Mouse (Mus musculus): ENCODE results near the gene Zfp791.
A peak's percentile ranks its signal among the peaks of the same experiment; 100 is the strongest.
"Not testable (repeated sequence)": the region's sequence is repeated elsewhere in the genome, so short reads cannot be mapped to it uniquely, and the experiment has no call there.

Zfp791 gene

DNA sequence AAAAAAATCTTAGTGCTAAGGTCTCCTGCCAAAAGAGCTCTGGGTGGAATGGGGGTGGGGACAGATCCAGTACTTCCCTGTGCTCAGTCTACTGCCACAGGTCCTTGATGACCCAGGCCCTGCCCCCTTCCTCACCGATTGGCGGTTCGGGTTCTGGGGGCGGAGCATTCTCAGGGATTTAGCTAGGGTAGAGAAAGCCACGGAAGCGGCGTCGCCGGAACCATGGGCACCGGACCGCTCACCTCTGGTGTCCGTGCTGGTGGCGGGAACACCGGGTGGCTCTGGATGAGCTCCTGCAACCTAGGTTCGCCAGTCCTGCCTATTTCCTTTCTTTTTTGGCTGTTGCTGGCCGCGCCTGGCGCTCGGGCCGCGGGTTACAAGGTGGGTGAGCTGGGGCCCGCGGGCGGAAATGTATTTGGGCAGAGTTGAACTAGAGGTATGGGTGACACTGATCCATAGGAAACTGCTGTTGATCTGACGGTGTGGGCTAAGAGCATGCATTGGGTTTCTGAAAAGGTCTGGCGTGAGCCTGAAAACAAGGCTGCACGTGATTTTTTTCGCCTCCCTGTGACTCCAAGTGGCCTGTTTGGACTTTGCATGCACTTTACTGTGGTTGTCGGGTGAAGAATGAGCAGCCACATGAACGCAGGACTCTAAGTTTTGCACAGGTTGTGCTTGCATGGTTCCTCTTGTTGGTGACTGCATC is 39.6 kb downstream of the Zfp791 start, which contains the start of gene Man2b1:
Gene Man2b1 (plus strand): TSS at position 163 of the 706 bp plus-strand sequence.
- DNase-seq (ENCODE audit: low read depth in 2 of 2, low spot score in 2 of 2), result peak; percentile 68 to 76

DNA sequence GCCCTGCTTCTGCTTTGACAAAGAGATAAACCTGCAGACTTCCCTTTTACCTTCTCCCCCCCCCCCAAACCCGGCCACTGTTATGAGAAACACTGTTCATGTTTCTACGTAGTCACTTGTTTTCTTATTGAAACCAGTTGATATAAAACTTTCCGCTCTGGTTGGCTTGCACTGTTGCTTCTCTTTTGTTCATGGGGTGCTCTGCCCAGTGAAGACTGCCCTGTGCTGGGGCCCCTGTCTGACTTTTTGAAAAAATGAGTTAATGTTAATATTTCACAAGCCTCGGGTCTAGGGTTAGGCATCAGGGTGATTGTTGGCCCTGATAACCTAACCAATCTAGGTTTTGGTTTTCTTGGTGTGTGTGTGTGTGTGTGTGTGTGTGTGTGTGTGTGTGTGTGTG is 40.7 kb downstream of the Zfp791 start:
- not testable (repeated sequence) for DNase-seq (ENCODE audit: low read depth in 2 of 2, low spot score in 2 of 2)

DNA sequence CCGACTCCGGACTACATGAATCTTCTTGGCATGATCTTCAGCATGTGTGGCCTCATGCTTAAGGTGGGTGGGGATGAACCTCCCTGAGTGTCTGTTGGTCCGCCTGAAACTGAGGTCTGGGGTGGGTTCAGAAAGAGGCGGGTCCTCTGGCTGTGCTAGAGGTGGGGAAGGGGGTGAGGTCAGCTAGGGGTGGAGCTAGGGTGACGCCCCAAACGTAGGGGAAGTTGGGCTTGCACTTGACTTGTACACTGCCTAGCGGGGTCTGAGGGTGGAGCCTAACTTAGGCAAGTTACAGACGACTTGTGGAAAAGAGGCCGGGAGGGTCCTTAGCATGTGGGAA is 41.7 kb downstream of the Zfp791 start, which contains the start of gene Wdr83:
Gene Wdr83 (minus strand): TSS at position 91 of the 340 bp plus-strand sequence.
- peak in 1 of 2 experiments; percentile 38 for DNase-seq (ENCODE audit: low read depth in 2 of 2, low spot score in 2 of 2)

DNA sequence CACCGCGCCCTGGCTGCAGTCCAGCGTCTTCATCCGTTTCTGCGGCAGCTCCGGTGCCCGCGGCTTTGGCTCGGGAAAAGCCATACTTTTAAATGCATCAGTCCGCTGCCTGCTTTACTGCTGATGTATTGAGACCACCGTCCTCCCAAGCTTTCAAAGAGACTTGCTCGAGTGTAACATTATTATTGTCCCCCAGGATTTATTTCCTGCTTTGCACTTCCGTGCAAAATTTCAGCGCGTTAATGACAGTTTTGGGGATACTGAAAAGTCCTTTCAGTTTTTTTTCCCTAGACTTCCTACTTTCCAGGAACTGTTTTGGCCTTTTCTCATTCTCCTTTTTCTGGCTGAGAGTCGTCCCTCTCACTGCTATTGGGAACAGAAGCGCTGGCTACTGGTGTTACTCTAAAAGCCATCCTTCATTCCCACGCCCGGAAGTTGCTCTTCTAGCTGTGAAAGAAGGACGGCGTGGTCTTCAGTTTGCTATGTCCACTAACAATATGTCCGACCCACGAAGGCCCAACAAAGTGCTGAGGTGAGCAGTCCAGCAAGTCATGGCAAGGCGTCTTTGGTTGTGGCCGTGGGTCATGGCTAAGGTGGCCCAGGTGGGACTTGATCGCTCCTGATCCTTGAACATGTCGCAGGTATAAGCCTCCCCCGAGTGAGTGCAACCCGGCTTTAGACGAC is 42.2 kb downstream of the Zfp791 start, which contains the start of gene Wdr83os:
Gene Wdr83os (plus strand): TSS at position 209 of the 684 bp plus-strand sequence.
- DNase-seq (ENCODE audit: low read depth in 2 of 2, low spot score in 2 of 2), result peak; percentile 58 to 66

DNA sequence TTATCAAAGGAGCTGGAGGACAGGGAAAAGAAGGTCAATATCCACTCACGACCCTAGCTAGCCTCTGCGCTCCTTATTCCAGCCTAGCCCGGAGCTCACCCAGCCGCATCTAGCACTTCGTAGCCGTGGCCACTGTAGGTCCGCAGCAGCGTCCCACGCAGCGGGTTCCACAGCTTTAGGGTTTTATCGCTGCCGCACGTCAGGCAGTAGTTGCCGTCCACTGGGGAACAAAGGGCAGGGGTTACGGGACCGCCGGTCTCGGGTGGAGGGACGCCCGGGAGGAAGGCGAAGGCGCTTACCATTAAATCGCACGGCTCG is 42.7 kb downstream of the Zfp791 start:
- DNase-seq (ENCODE audit: low read depth in 2 of 2, low spot score in 2 of 2), result no peak

DNA sequence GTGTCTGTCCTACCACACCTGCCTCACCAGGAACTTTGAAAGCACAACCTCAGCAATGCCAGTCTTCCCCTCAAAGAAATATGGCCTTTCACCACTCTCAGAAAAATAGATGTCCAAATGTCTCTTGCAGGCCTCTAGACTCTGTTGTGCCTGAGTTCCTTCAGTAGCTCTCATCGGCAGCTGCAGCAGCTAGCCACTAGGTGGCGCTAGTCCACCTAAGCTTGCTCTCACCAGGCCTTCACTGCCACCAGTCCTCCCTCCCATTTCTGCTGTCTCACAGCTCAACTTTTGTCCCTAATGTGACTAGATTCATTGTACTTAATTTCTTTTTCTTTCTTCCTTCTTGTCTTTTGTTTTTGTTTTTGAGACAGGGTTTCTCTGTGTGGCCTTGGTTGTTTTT is 45.9 kb downstream of the Zfp791 start:
- peak; percentile 66 to 79 for DNase-seq (ENCODE audit: low read depth in 2 of 2, low spot score in 2 of 2)

DNA sequence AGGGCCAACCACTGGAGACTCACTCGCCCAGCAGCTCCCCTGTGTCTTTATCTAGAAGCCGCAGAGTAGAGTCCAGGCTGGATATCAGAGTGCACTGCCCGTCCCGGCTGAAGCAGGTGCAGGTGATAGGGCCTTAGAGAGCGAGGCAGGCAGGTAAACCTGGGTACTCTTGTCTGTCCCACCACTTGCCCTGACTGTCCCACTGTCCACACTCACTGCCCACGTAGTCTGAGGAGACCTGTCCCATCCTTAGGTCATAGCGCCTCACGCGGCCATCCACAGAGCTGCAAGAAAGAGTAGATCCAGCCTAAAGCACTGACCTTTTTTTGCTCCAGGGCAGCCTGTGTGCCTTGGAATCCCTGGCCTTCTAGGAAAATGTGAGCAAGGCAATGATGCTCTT is 46.9 kb downstream of the Zfp791 start:
- no peak for DNase-seq (ENCODE audit: low read depth in 2 of 2, low spot score in 2 of 2)

DNA sequence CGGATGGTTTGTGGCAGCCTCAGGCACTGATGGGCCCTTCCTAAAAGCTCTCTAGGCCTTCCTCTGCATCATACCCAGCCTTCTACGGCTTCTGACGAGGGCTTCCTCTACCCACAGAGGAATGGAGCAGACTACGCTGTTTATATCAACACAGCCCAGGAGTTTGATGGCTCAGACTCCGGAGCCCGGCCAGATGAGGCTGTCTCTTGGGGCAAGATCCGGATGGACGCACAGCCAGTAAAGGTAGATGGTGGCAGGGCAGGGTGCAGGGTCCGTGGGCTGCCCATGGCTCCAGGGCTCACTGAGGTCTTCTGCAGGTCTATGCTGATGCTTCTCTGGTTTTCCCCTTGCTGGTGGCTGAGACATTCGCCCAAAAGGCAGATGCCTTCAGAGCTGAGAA is 48.3 kb downstream of the Zfp791 start:
- no peak for DNase-seq (ENCODE audit: low read depth in 2 of 2, low spot score in 2 of 2)

DNA sequence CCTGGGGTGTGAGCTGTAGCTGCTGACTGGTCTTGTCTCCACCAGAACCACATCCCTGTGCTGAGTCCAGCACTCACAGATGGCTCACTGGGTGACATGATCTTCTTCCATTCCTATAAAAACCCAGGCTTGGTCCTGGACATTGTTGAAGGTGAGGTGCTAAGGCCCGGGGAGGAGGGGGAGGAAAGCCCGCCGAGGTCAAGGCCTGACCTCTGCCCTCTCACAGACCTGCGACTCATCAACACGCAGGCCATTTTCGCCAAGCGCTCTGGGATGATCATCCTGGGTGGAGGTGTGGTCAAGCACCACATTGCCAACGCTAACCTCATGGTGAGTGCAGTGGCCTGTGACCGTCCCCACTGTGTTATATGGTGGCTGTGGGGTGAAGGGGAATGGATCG is 48.7 kb downstream of the Zfp791 start:
- DNase-seq (ENCODE audit: low read depth in 2 of 2, low spot score in 2 of 2), result no peak

DNA sequence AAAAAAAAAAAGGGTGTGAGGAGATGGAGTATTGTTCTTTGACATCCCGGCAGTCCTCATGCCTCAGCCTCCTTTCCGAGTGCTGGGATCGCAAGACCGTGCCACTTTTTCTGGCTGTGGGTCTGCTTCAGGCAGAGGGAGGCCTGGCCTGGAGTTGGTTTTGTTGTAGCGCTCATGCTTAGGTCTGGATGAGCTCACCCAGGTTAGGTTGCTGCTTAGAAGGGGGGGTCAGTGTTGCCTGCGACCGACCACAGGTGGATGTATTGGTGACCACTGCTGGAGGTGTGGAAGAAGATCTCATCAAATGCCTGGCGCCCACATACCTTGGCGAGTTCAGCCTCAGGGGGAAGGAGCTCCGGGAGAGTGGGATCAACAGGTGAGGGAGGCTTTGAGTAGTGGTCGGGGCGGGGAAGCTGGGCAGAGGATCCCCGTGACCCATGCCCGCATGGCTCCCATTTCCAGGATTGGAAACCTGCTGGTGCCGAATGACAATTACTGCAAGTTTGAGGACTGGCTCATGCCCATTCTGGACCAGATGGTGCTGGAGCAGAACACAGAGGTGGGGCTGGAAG is 49.8 kb downstream of the Zfp791 start:
- DNase-seq (ENCODE audit: low read depth in 2 of 2, low spot score in 2 of 2), result no peak

DNA sequence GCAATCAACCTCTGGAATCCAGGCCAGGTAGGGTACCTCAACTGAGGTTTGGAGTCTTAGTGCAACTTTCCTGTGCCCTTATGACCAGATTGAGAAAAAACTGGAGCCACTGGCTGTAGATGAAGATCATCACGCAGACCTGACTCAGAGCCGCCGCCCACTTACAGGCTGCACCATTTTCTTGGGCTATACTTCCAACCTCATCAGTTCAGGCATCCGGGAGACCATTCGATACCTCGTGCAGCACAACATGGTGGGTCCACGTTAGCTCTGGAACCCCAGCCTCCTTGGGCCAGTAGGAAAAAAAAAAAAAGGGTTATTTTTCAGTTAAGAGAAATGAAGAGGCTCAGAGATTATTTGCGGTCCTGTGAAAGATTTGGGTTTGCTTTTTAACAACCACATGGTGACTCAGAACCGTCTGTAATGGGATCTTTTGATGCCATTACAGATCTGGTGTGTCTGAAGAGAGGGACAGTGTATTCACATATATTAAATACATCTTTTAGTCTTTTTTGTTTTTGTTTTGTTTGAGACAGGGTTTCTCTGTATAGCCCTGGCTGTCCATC is 50.4 kb downstream of the Zfp791 start:
- DNase-seq (ENCODE audit: low read depth in 2 of 2, low spot score in 2 of 2), result no peak

DNA sequence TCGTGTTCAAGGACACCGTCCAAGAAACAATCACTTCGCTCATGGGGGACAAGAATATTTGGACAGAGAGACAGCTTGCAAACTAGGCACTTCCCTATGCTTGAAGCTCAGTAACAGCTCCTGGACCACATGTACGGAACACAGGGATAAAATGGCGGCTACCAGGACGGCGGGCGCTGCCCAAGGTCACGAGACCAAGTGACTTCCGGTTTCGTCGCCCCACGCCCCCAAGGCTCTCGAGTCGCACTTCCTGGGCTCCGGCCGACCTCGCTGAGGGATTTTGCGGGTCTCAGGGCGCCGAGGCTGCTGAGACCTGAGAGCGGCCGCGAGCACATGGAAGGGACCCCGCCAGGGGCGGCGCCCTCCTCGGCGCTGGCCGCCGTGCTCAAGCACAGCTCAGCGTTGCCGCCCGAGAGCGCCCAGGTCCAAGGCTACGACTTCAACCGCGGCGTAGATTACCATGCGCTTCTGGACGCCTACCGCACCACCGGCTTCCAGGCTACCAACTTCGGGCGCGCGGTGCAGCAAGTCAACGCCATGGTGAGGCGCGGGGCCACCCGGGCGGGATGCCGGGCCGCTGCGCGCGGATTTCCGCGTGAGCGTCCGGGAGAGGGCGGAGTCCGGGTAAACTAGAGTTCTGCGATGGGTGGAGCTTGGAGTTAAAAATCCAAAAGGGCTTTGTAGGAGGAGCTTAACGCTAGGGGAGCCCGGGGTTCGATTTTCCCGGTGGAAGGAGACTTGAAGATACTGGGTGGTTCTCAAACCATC is 51.2 kb downstream of the Zfp791 start, which contains the start of gene Dhps:
Gene Dhps (plus strand): TSS at position 244 of the 768 bp plus-strand sequence.
- peak; percentile 80 to 87 for DNase-seq (ENCODE audit: low read depth in 2 of 2, low spot score in 2 of 2)

DNA sequence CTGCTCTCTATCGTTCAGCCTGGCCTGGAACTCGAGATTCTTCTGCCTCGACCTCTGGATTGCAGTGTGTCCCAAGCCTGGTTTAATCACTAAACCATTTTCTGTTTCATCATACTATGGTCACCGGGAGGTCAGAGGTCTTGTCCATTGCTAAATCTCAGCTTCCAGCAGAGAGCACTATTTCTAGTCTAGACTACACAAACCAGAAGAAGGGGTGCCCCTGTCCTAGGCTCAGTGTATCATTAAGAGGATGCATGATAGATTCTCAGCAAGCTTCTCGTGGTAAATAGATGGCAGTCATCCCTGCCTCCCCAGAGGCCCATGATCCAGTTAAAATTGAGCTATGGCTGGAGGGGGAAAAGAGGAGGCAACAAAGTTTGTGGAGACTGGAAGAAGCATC is 51.9 kb downstream of the Zfp791 start:
- DNase-seq (ENCODE audit: low read depth in 2 of 2, low spot score in 2 of 2), result no peak

DNA sequence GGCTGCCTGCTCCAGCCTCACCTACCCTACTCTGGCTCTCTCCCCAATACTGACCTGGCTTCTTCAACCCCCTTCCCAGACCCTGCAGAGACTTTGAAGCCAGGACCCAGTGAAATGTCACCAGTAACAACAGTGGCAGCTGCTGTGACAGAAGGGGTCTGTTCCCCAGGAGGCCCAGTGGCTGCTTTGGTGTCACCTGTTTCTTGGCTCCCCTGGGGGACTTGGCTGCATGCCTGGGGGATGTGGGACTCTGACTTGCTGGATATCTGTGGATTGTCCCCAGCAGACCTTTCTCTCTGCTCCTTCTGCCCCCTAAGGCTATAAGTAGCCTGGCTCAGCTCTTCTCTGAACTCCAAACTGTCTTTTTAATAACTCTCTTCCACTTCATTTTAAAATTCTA is 54.9 kb downstream of the Zfp791 start, which contains the start of gene Gm5741:
Gene Gm5741 (minus strand): TSS at position 1 of the 400 bp plus-strand sequence.
- DNase-seq (ENCODE audit: low read depth in 2 of 2, low spot score in 2 of 2), result no peak

DNA sequence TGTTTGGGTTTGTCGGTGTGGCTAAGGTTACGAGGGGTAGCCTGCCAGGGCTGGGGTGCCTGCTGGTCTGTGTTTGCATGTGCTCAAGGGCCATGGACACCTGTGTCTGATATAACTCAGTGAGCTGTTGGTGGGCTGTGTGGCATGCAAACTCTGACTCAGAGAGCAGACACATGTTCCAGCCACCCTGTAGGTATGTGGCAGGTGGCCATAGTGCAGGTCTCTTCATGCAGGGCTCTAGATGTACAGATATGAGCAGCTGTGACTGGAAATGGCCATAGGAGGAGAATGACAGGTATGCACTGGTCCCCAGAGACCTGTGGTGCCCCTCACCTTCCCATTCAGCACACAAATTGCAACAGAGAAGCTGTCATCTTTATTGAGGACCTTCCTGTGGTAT is 55.7 kb downstream of the Zfp791 start:
- no peak for DNase-seq (ENCODE audit: low read depth in 2 of 2, low spot score in 2 of 2)

DNA sequence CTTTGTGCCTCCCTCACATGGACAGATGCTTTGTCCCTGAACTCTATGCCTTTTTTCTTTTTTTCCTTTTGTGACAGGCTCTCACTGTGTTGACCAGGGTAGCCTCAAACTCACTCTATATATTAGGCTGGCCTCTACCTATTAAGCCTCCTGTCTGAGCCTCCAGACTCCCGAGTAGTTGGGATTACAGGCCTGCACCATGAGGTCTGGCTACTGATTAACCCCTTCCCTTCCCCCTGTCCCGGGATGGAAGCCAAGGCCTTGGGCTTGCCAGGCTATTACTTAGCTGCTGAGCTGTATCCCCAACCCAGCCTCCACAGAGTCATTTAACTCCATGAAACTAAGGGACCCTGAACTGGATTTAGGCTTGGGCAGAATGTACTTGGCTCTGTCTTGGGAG is 57.7 kb downstream of the Zfp791 start:
- DNase-seq (ENCODE audit: low read depth in 2 of 2, low spot score in 2 of 2), result no peak

DNA sequence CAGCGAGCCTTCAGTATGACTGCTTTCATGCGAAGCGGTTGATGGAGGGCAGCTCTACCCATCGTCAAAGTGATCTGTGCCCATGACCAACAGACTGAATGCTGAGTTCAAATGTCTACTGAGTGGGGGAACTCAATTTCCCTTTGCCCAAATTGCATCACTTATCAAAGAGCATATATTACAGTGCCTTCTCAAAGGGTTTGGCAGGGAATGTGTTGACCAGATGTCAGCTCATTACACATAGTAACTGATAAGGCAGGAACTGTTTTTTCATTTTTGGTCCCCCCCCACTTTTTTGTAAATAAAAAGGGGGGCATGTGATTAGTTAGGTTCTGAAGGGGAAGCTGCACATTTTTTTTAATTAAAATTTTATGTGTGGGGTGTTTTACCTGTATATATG is 60.3 kb downstream of the Zfp791 start:
- DNase-seq (ENCODE audit: low read depth in 2 of 2, low spot score in 2 of 2), result no peak

DNA sequence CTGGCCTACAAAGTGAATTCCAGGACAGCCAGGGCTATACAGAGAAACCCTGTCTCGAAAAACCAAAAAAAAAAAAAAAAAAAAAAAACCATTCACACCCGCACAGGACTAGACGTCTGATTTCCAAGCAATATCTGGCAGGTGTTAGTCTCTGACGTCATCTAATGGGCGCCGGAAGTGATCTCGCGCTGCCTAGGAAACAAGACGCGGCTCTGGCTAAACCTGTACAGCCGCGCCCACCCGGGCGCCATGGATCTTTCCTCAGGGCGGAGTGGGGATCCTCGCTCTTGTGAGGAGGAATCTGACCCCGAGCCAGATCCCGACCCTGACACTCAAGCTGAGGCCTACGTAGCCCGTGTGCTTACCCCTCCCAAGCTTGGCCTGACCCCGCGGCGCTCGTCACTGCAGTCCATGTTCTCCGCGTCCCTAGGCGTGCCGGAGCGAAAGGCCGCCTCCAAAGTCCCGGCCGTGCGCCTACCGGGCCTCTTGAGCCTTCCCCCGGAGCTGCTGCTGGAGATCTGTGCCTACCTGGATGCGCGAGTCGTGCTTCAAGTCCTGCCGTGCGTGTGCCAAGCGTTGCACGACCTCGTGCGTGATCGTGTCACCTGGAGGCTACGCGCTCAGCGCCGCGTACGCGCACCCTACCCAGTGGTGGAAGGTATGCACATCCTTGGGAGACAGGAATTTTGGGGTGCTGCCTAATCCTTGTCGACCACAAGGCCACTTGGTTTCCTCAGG is 62.8 kb downstream of the Zfp791 start, which contains the start of gene Fbxw9:
Gene Fbxw9 (plus strand): TSS at position 177 of the 738 bp plus-strand sequence.
- peak; percentile 79 to 91 for DNase-seq (ENCODE audit: low read depth in 2 of 2, low spot score in 2 of 2)
